In genomic region chr2:107291142-107291541, GRCm38 (mm10) we compare ENCODE assay signal across 9 mouse cellular contexts. TPM values are rescaled to one million over a fixed set of nuclear protein-coding genes. Genes with fewer than 3 reads are reported as not detected.
DNase-seq lines count a peak whose midpoint lies in the region; ATAC-seq and TF ChIP-seq lines count a peak whose summit lies in the region.
"Had no signal": no experiment of that assay in that cellular context is flagged by ENCODE, and none has a peak within 500 bp of the region (broad histone marks: within the 10 kb centered on the region; RNA-seq: fewer than 3 reads in every experiment).

No protein-coding gene starts in this region.

- no peak for TF ChIP-seq CTCF in hindbrain, postnatal 0 days (IDR thresholded peaks at IDR 0.05; ENCODE audit: low read depth)

- H3K4me1 ChIP-seq in liver, embryonic 11.5 days (replicated peaks; ENCODE audit: control insufficient read depth, insufficient read depth, low read length) = no peaks in the 10 kb centered on the region
- peaks cover 15% of the 10 kb centered on the region for H3K4me1 ChIP-seq in embryonic facial prominence, embryonic 15.5 days
- no peaks in the 10 kb centered on the region for H3K4me1 ChIP-seq in hindbrain, postnatal 0 days (ENCODE audit: insufficient read depth, low read length)

- no peaks in the 10 kb centered on the region for H3K36me3 ChIP-seq in liver, embryonic 11.5 days (ENCODE audit: control insufficient read depth, insufficient read depth, low read length)
- no peaks in the 10 kb centered on the region for H3K36me3 ChIP-seq in embryonic facial prominence, embryonic 15.5 days
- H3K36me3 ChIP-seq in hindbrain, postnatal 0 days (ENCODE audit: insufficient read depth, low read length) = no peaks in the 10 kb centered on the region

- peaks cover 11% of the 10 kb centered on the region for H3K27me3 ChIP-seq in liver, embryonic 11.5 days (replicated peaks; ENCODE audit: control insufficient read depth, insufficient read depth, low read length)
- peaks cover 6% of the 10 kb centered on the region; the same call in 1 of the 2 replicates for H3K27me3 ChIP-seq in embryonic facial prominence, embryonic 15.5 days
- H3K27me3 ChIP-seq in hindbrain, postnatal 0 days (ENCODE audit: insufficient read depth, low read length) = no peaks in the 10 kb centered on the region

- WGBS in liver, embryonic 11.5 days = 8% methylated on average over 16 of the region's 16 CpGs
- 1% methylated on average over 16 of the region's 16 CpGs for WGBS in embryonic facial prominence, embryonic 15.5 days
- WGBS in hindbrain, postnatal 0 days = 1% methylated on average over 16 of the region's 16 CpGs

- H3K9me3 ChIP-seq in liver, embryonic 11.5 days (ENCODE audit: control insufficient read depth, low read length) = no peaks in the 10 kb centered on the region
- no peaks in the 10 kb centered on the region for H3K9me3 ChIP-seq in embryonic facial prominence, embryonic 15.5 days (replicated peaks)
- H3K9me3 ChIP-seq in hindbrain, postnatal 0 days (ENCODE audit: low read length) = no peaks in the 10 kb centered on the region

- H3K4me2 ChIP-seq in liver, embryonic 11.5 days = peak overlapping the region; percentile 66; the same call in 1 of the 2 replicates
- peak overlapping the region; percentile 81 for H3K4me2 ChIP-seq in embryonic facial prominence, embryonic 15.5 days (replicated peaks)
- H3K4me2 ChIP-seq in hindbrain, postnatal 0 days (ENCODE audit: low read depth, low read length) = peak overlapping the region; percentile 86

- ATAC-seq in liver, embryonic 11.5 days (replicated peaks; ENCODE audit: low FRiP score) = no peak
- no peak for ATAC-seq in embryonic facial prominence, embryonic 15.5 days (ENCODE audit: insufficient number of reproducible peaks, low FRiP score, low TSS enrichment, low read depth)
- ATAC-seq in hindbrain, postnatal 0 days = peak; percentile 53
- no peak for ATAC-seq in activated CD4-positive, CD25-positive, alpha-beta regulatory T cell, adult 4 months

- DNase-seq in liver, embryonic 11.5 days (ENCODE audit: low spot score) = no peak
- DNase-seq in liver = no peak
- DNase-seq in hindbrain, postnatal 0 days (ENCODE audit: low spot score) = peak; percentile 41
- peak; percentile 20 for DNase-seq in neural tube, embryonic 10.5 days (ENCODE audit: extremely low spot score, low spot score)
- no peak for DNase-seq in gastrocnemius, postnatal 10 days
- DNase-seq in lung, postnatal 36 days = no peak

- peak overlapping the region; percentile 32 for H3K4me3 ChIP-seq in liver, embryonic 11.5 days (ENCODE audit: low read depth, low read length)
- peak overlapping the region; percentile 42 for H3K4me3 ChIP-seq in embryonic facial prominence, embryonic 15.5 days (replicated peaks)
- H3K4me3 ChIP-seq in hindbrain, postnatal 0 days (ENCODE audit: low read length) = peak overlapping the region; percentile 70

- H3K9ac ChIP-seq in liver, embryonic 11.5 days (ENCODE audit: low read depth, low read length) = no peak overlapping the region
- no peak overlapping the region for H3K9ac ChIP-seq in embryonic facial prominence, embryonic 15.5 days
- H3K9ac ChIP-seq in hindbrain, postnatal 0 days (replicated peaks; ENCODE audit: low read length) = peak overlapping the region; percentile 61
- H3K9ac ChIP-seq: liver, embryonic 14.5 days had no signal

- H3K27ac ChIP-seq in liver, embryonic 11.5 days (ENCODE audit: low read depth, low read length) = no peak overlapping the region
- no peak overlapping the region for H3K27ac ChIP-seq in embryonic facial prominence, embryonic 15.5 days (replicated peaks)
- H3K27ac ChIP-seq in hindbrain, postnatal 0 days = peak overlapping the region; percentile 38; the same call in 1 of the 2 replicates
- H3K27ac ChIP-seq: liver, embryonic 14.5 days had no signal

RNA-seq across cellular contexts. Expression of gene Kcna4, which starts 0.7 kb away (rescaled TPM):
- polyA plus RNA-seq in liver, embryonic 11.5 days (2014; fragmentation: Nextera tagmentation; extraction: Ambion mirVana) = 0.17 TPM in 1 of 2 replicates, not detected in the other
- polyA plus RNA-seq in embryonic facial prominence, embryonic 15.5 days (2015; fragmentation: Nextera tagmentation; extraction: Ambion mirVana) = 1.3 TPM in 2 replicates
- 16.1 and 20.8 TPM in 2 replicates for total RNA-seq in hindbrain, postnatal 0 days (2014; rRNA removed)
- 7.0 and 7.2 TPM in 2 replicates for polyA plus RNA-seq in hindbrain, postnatal 0 days (2015; fragmentation: Nextera tagmentation; extraction: Ambion mirVana)
- not detected for polyA plus RNA-seq in activated CD4-positive, CD25-positive, alpha-beta regulatory T cell, adult 4 months (2017; shearing (Covaris generic))
- total RNA-seq in gastrocnemius, postnatal 10 days (2021) = under 1 TPM; 0.05 to 0.32 TPM

Comparison
In these comparisons a context has a peak if more than half of its experiments do, and no peak if none do; other contexts are left out.
1. DNase-seq: peak in hindbrain, postnatal 0 days (single experiment) and neural tube, embryonic 10.5 days (single experiment); none in liver, embryonic 11.5 days (single experiment), liver (single experiment), gastrocnemius, postnatal 10 days (single experiment) and lung, postnatal 36 days (single experiment).
2. Peak in every context shown above with its lines, with median percentiles within 50 percentile points of each other: H3K4me2 ChIP-seq and H3K4me3 ChIP-seq.